Mouse (Mus musculus): ENCODE results near the gene Mocs2. TPM values are rescaled to one million over a fixed set of nuclear protein-coding genes. Genes with fewer than 3 reads are reported as not detected.

Mocs2 gene
- 10 to 100 TPM; 42.9 to 45.2 TPM for total RNA-seq (2021)
- long read RNA-seq, experiment 1, transcript Mocs2-207 (7 exons, 1,193 nt): major isoform, 24 of 32 reads
- long read RNA-seq, experiment 1, partial matches to known transcripts: 1 of 32 reads
- long read RNA-seq, experiment 1, other reads (novel, unspliced or antisense): 4 of 32 reads
- long read RNA-seq, experiment 2, transcript Mocs2-207 (7 exons, 1,193 nt): major isoform, 24 of 39 reads
- long read RNA-seq, experiment 2, transcript Mocs2-208 (6 exons, 1,855 nt): minor isoform, 7 of 39 reads
- long read RNA-seq, experiment 2, partial matches to known transcripts: 2 of 39 reads
- long read RNA-seq, experiment 2, other reads (novel, unspliced or antisense): 4 of 39 reads

- intact Hi-C loops (cut with DNase I; ENCODE audit: low total_unique reads): no loop called here
- DNase-seq: peak; percentile 95
Observed at GRCm38 (mm10) chr13:114817751-114818360, at the start of gene Mocs2. TSS of gene Mocs2 (plus strand) at chr13:114818236.

- no peak for DNase-seq
Observed at GRCm38 (mm10) chr13:114791511-114791910, 26.5 kb upstream of the Mocs2 start.

GRCm38 (mm10) chr13:114793250-114794030 lies 24.6 kb upstream of the Mocs2 start:
- intact Hi-C loops (cut with DNase I; ENCODE audit: low total_unique reads): loop anchor here (5.0 kb wide), 1 partner anchor 916 kb away; no protein-coding TSS in a partner anchor
- peak; percentile 31 for DNase-seq

More at GRCm38 (mm10) chr13:114791511-114791910, 26.5 kb upstream of the Mocs2 start:
- intact Hi-C loops (cut with DNase I; ENCODE audit: low total_unique reads): loop anchor here (5.0 kb wide), 1 partner anchor 914 kb away; no protein-coding TSS in a partner anchor

GRCm38 (mm10) chr13:114801857-114802256 lies 16.2 kb upstream of the Mocs2 start:
- DNase-seq: no peak
- intact Hi-C loops (cut with DNase I; ENCODE audit: low total_unique reads): no loop called here

GRCm38 (mm10) chr13:114802971-114803370 lies 15.1 kb upstream of the Mocs2 start:
- intact Hi-C loops (cut with DNase I; ENCODE audit: low total_unique reads): no loop called here
- no peak for DNase-seq

GRCm38 (mm10) chr13:114809624-114810210 lies 8.3 kb upstream of the Mocs2 start:
- intact Hi-C loops (cut with DNase I; ENCODE audit: low total_unique reads): no loop called here
- DNase-seq: no peak

- DNase-seq: no peak
- intact Hi-C loops (cut with DNase I; ENCODE audit: low total_unique reads): no loop called here
Observed at GRCm38 (mm10) chr13:114818513-114818912, 477 bp downstream of the Mocs2 start.

- intact Hi-C loops (cut with DNase I; ENCODE audit: low total_unique reads): loop anchor here (5.0 kb wide), 1 partner anchor 1021 kb away; no protein-coding TSS in a partner anchor
Observed at GRCm38 (mm10) chr13:114822871-114823270, 4.8 kb downstream of the Mocs2 start.

GRCm38 (mm10) chr13:114825377-114825855 lies 7.4 kb downstream of the Mocs2 start:
- DNase-seq: no peak
- intact Hi-C loops (cut with DNase I; ENCODE audit: low total_unique reads): no loop called here

More at GRCm38 (mm10) chr13:114822871-114823270, 4.8 kb downstream of the Mocs2 start:
- no peak for DNase-seq

GRCm38 (mm10) chr13:114831367-114831833 lies 13.4 kb downstream of the Mocs2 start:
- no peak for DNase-seq

GRCm38 (mm10) chr13:114832761-114833160 lies 14.7 kb downstream of the Mocs2 start:
- intact Hi-C loops (cut with DNase I; ENCODE audit: low total_unique reads): loop anchor here (5.0 kb wide), 1 partner anchor 130 kb away; no protein-coding TSS in a partner anchor
- no peak for DNase-seq

More at GRCm38 (mm10) chr13:114831367-114831833, 13.4 kb downstream of the Mocs2 start:
- intact Hi-C loops (cut with DNase I; ENCODE audit: low total_unique reads): loop anchor here (5.0 kb wide), 1 partner anchor 131 kb away; no protein-coding TSS in a partner anchor

- intact Hi-C loops (cut with DNase I; ENCODE audit: low total_unique reads): loop anchor here (5.0 kb wide), 1 partner anchor 129 kb away; no protein-coding TSS in a partner anchor
- DNase-seq: no peak
Observed at GRCm38 (mm10) chr13:114833351-114833750, 15.3 kb downstream of the Mocs2 start.

- intact Hi-C loops (cut with DNase I; ENCODE audit: low total_unique reads): loop anchor here (5.0 kb wide), 1 partner anchor 128 kb away; no protein-coding TSS in a partner anchor
- DNase-seq: no peak
Observed at GRCm38 (mm10) chr13:114834580-114834979, 16.5 kb downstream of the Mocs2 start.

- intact Hi-C loops (cut with DNase I; ENCODE audit: low total_unique reads): no loop called here
Observed at GRCm38 (mm10) chr13:114837061-114837460, 19.0 kb downstream of the Mocs2 start.

GRCm38 (mm10) chr13:114838535-114838990 lies 20.5 kb downstream of the Mocs2 start:
- intact Hi-C loops (cut with DNase I; ENCODE audit: low total_unique reads): no loop called here
- DNase-seq: peak; percentile 69

More at GRCm38 (mm10) chr13:114837061-114837460, 19.0 kb downstream of the Mocs2 start:
- no peak for DNase-seq

GRCm38 (mm10) chr13:114839098-114839497 lies 21.1 kb downstream of the Mocs2 start:
- intact Hi-C loops (cut with DNase I; ENCODE audit: low total_unique reads): no loop called here
- DNase-seq: no peak

GRCm38 (mm10) chr13:114840545-114840944 lies 22.5 kb downstream of the Mocs2 start:
- intact Hi-C loops (cut with DNase I; ENCODE audit: low total_unique reads): no loop called here
- DNase-seq: no peak

GRCm38 (mm10) chr13:114843318-114843717 lies 25.3 kb downstream of the Mocs2 start:
- intact Hi-C loops (cut with DNase I; ENCODE audit: low total_unique reads): no loop called here
- no peak for DNase-seq

GRCm38 (mm10) chr13:114845804-114846203 lies 27.8 kb downstream of the Mocs2 start:
- intact Hi-C loops (cut with DNase I; ENCODE audit: low total_unique reads): no loop called here
- DNase-seq: no peak
